17 mouse cellular contexts compared by ENCODE assay signal in genomic region chr1:104771937-104772336, GRCm38 (mm10). TPM values are rescaled to one million over a fixed set of nuclear protein-coding genes. Genes with fewer than 3 reads are reported as not detected.
A peak's percentile ranks its signal among the peaks of the same experiment; 100 is the strongest.
DNase-seq lines count a peak whose midpoint lies in the region; ATAC-seq and TF ChIP-seq lines count a peak whose summit lies in the region.
"Had no signal": no experiment of that assay in that cellular context is flagged by ENCODE, and none has a peak within 500 bp of the region (broad histone marks: within the 10 kb centered on the region; RNA-seq: fewer than 3 reads in every experiment).

No protein-coding gene starts in this region.

- peak overlapping the region; percentile 43 for H3K27ac ChIP-seq in hindbrain, embryonic 15.5 days (replicated peaks)
- no peak overlapping the region for H3K27ac ChIP-seq in hindbrain, embryonic 11.5 days (ENCODE audit: low read depth, low read length)
- no peak overlapping the region for H3K27ac ChIP-seq in midbrain, embryonic 16.5 days (ENCODE audit: low read length)
- H3K27ac ChIP-seq in midbrain, embryonic 10.5 days (replicated peaks) = no peak overlapping the region
- H3K27ac ChIP-seq in olfactory bulb, adult 2 months (ENCODE audit: insufficient read depth, low read depth, low read length) = peak overlapping the region; percentile 62; the same call in 1 of the 2 replicates
- H3K27ac ChIP-seq: heart, embryonic 10.5 days; lung, embryonic 15.5 days had no signal

- no peak overlapping the region for H3K4me3 ChIP-seq in hindbrain, embryonic 15.5 days
- no peak overlapping the region for H3K4me3 ChIP-seq in hindbrain, embryonic 11.5 days (ENCODE audit: low read depth, low read length)
- no peak overlapping the region for H3K4me3 ChIP-seq in midbrain, embryonic 16.5 days (ENCODE audit: low read depth, low read length)
- no peak overlapping the region for H3K4me3 ChIP-seq in midbrain, embryonic 10.5 days
- H3K4me3 ChIP-seq in olfactory bulb, adult 2 months (ENCODE audit: insufficient read depth, low read depth, low read length) = no peak overlapping the region
- H3K4me3 ChIP-seq: heart, embryonic 10.5 days; lung, embryonic 15.5 days had no signal

- ATAC-seq in cerebellum, adult (ENCODE audit: insufficient number of reproducible peaks, low FRiP score, low TSS enrichment) = no peak
- no peak for ATAC-seq in hindbrain, embryonic 15.5 days (ENCODE audit: low FRiP score, low read depth)
- no peak for ATAC-seq in hindbrain, embryonic 11.5 days (ENCODE audit: low FRiP score)
- no peak for ATAC-seq in midbrain, embryonic 16.5 days
- ATAC-seq: forebrain, embryonic 14.5 days had no signal

- H3K9me3 ChIP-seq in hindbrain, embryonic 15.5 days = no peaks in the 10 kb centered on the region
- H3K9me3 ChIP-seq in hindbrain, embryonic 11.5 days (ENCODE audit: control insufficient read depth, low read length) = no peaks in the 10 kb centered on the region
- no peaks in the 10 kb centered on the region for H3K9me3 ChIP-seq in midbrain, embryonic 16.5 days (replicated peaks; ENCODE audit: control insufficient read depth, low read length, poor library complexity, severe bottlenecking)
- no peaks in the 10 kb centered on the region for H3K9me3 ChIP-seq in midbrain, embryonic 10.5 days (replicated peaks)
- H3K9me3 ChIP-seq: heart, embryonic 10.5 days; lung, embryonic 15.5 days had no signal

- H3K36me3 ChIP-seq in hindbrain, embryonic 15.5 days = no peaks in the 10 kb centered on the region
- no peaks in the 10 kb centered on the region for H3K36me3 ChIP-seq in hindbrain, embryonic 11.5 days (ENCODE audit: control insufficient read depth, insufficient read depth, low read length)
- H3K36me3 ChIP-seq in midbrain, embryonic 16.5 days (ENCODE audit: control insufficient read depth, insufficient read depth, low read length) = no peaks in the 10 kb centered on the region
- no peaks in the 10 kb centered on the region for H3K36me3 ChIP-seq in midbrain, embryonic 10.5 days
- H3K36me3 ChIP-seq: heart, embryonic 10.5 days; lung, embryonic 15.5 days had no signal

- H3K4me2 ChIP-seq in hindbrain, embryonic 15.5 days = peak overlapping the region; percentile 99
- no peak overlapping the region for H3K4me2 ChIP-seq in hindbrain, embryonic 11.5 days (replicated peaks; ENCODE audit: low read depth, low read length)
- peak overlapping the region; percentile 16; the same call in 1 of the 2 replicates for H3K4me2 ChIP-seq in midbrain, embryonic 16.5 days (ENCODE audit: low read length)
- H3K4me2 ChIP-seq: liver, embryonic 11.5 days; lung, embryonic 15.5 days had no signal

- no peak overlapping the region for H3K9ac ChIP-seq in hindbrain, embryonic 15.5 days
- H3K9ac ChIP-seq in hindbrain, embryonic 11.5 days (ENCODE audit: low read depth, low read length) = no peak overlapping the region
- no peak overlapping the region for H3K9ac ChIP-seq in midbrain, embryonic 16.5 days (ENCODE audit: low read depth, low read length)
- H3K9ac ChIP-seq: lung, embryonic 15.5 days had no signal

- no peak for TF ChIP-seq CTCF in olfactory bulb, adult 2 months (IDR thresholded peaks at IDR 0.05; ENCODE audit: insufficient read depth, low read depth, low read length)

- no peak for TF ChIP-seq POLR2A in olfactory bulb, adult 2 months (IDR thresholded peaks at IDR 0.05; ENCODE audit: insufficient read depth, low read depth, low read length)

- H3K4me1 ChIP-seq in hindbrain, embryonic 15.5 days (replicated peaks) = peaks cover 6% of the 10 kb centered on the region
- no peaks in the 10 kb centered on the region for H3K4me1 ChIP-seq in hindbrain, embryonic 11.5 days (replicated peaks; ENCODE audit: control insufficient read depth, insufficient read depth, low read length)
- H3K4me1 ChIP-seq in midbrain, embryonic 16.5 days (ENCODE audit: control insufficient read depth, insufficient read depth, low read length) = peaks cover 8% of the 10 kb centered on the region
- peaks cover 27% of the 10 kb centered on the region for H3K4me1 ChIP-seq in midbrain, embryonic 10.5 days
- 0 out of 2 replicates have a peak, but pooled peaks cover 2% of the 10 kb centered on the region for H3K4me1 ChIP-seq in olfactory bulb, adult 2 months (ENCODE audit: control insufficient read depth, insufficient read depth, low read length)

- peak; percentile 34 to 45 for DNase-seq in cerebellum, postnatal 10 days
- DNase-seq in hindbrain, embryonic 11.5 days (ENCODE audit: low spot score) = no peak
- DNase-seq in midbrain, embryonic 10.5 days (ENCODE audit: low spot score) = no peak
- no peak for DNase-seq in kidney, postnatal 4 days
- DNase-seq: adrenal gland, adult 8-10 months; cerebellum, adult 9-11 months; gastrocnemius, postnatal 10 days; kidney, adult 8-10 months; thymus, adult 2 months had no signal

- WGBS in hindbrain, embryonic 15.5 days = 48% methylated on average over 4 of the region's 4 CpGs
- 83% methylated on average over 4 of the region's 4 CpGs for WGBS in hindbrain, embryonic 11.5 days
- 48% methylated on average over 4 of the region's 4 CpGs for WGBS in midbrain, embryonic 16.5 days
- WGBS in midbrain, embryonic 10.5 days = 77% methylated on average over 4 of the region's 4 CpGs
- 13% methylated on average over 4 of the region's 4 CpGs for WGBS in olfactory bulb, adult 2 months

- H3K27me3 ChIP-seq in hindbrain, embryonic 15.5 days = no peaks in the 10 kb centered on the region
- H3K27me3 ChIP-seq in hindbrain, embryonic 11.5 days (ENCODE audit: control insufficient read depth, insufficient read depth, low read length) = 0 out of 2 replicates have a peak, but pooled peaks cover 3% of the 10 kb centered on the region
- no peaks in the 10 kb centered on the region for H3K27me3 ChIP-seq in midbrain, embryonic 16.5 days (ENCODE audit: control insufficient read depth, insufficient read depth, low read depth, low read length)
- peaks cover 29% of the 10 kb centered on the region for H3K27me3 ChIP-seq in midbrain, embryonic 10.5 days (ENCODE audit: low read depth, poor library complexity, severe bottlenecking)

RNA-seq across cellular contexts. Expression of gene Cdh20, which starts 3.6 kb away (rescaled TPM):
- polyA plus RNA-seq in hindbrain, embryonic 15.5 days (2015; fragmentation: Nextera tagmentation; extraction: Ambion mirVana) = 4.4 and 5.0 TPM in 2 replicates
- polyA plus RNA-seq in hindbrain, embryonic 11.5 days (2014; fragmentation: Nextera tagmentation; extraction: Ambion mirVana) = 0.47 and 0.97 TPM in 2 replicates
- polyA plus RNA-seq in midbrain, embryonic 16.5 days (2015; fragmentation: Nextera tagmentation; extraction: Ambion mirVana) = 2.9 and 4.1 TPM in 2 replicates
- polyA plus RNA-seq in midbrain, embryonic 10.5 days (2016; fragmentation: Nextera tagmentation; extraction: Ambion mirVana) = 1.4 and 1.7 TPM in 2 replicates
- not detected in 2 replicates for polyA plus RNA-seq in olfactory bulb, adult 2 months (2012; ENCODE audit: insufficient read depth, insufficient read length, low replicate concordance, missing spikeins)
- polyA plus RNA-seq: liver, embryonic 11.5 days had no signal

Comparison
In these comparisons a context has a peak if more than half of its experiments do, and no peak if none do; other contexts are left out.
1. H3K27ac ChIP-seq: peak in hindbrain, embryonic 15.5 days (single experiment) and olfactory bulb, adult 2 months (single experiment); none in hindbrain, embryonic 11.5 days (single experiment), midbrain, embryonic 16.5 days (single experiment) and midbrain, embryonic 10.5 days (single experiment).
2. DNase-seq: peak in cerebellum, postnatal 10 days (2 of 2); none in hindbrain, embryonic 11.5 days (single experiment), midbrain, embryonic 10.5 days (single experiment) and kidney, postnatal 4 days (0 of 2).